Mouse (Mus musculus): ENCODE measurements around the gene Bend6. TPM values are rescaled to one million over a fixed set of nuclear protein-coding genes. Genes with fewer than 3 reads are reported as not detected.
A peak's percentile ranks its signal among the peaks of the same experiment; 100 is the strongest.

The Bend6 gene
- polyA plus RNA-seq, 1 experiment from 2014 or later, result 0.21 TPM

GRCm38 (mm10) chr1:33944977-33945750 lies 37.5 kb upstream of the Bend6 start:
- peak overlapping the region; percentile 40 for H3K4me2 ChIP-seq
- no peaks in the 10 kb centered on the region for H3K27me3 ChIP-seq (ENCODE audit: insufficient read depth, low read length)
- 46% methylated on average over 17 of the region's 17 CpGs for WGBS
- peak; percentile 72 for DNase-seq
- no peak overlapping the region for H3K27ac ChIP-seq (ENCODE audit: low read depth)
- no peak overlapping the region for H3K4me3 ChIP-seq (ENCODE audit: low read depth, low read length)
- H3K9me3 ChIP-seq (ENCODE audit: low read depth, low read length), result no peaks in the 10 kb centered on the region
- no peak for TF ChIP-seq CTCF (IDR thresholded peaks at IDR 0.05; ENCODE audit: low read depth)
- no peaks in the 10 kb centered on the region for H3K36me3 ChIP-seq (ENCODE audit: insufficient read depth)
- H3K4me1 ChIP-seq (ENCODE audit: insufficient read depth), result no peaks in the 10 kb centered on the region
- no peak overlapping the region for H3K9ac ChIP-seq
- ATAC-seq (ENCODE audit: insufficient read depth), result peak; percentile 83

- Histone ChIP-seq H3K36me3 (ENCODE audit: insufficient read depth) (no peaks in the 10 kb centered on the region), H3K4me3 (ENCODE audit: low read depth, low read length) (no peak overlapping the region), H3K27me3 (ENCODE audit: insufficient read depth, low read length) (no peaks in the 10 kb centered on the region), H3K9ac (no peak overlapping the region), H3K4me2 (no peak overlapping the region), H3K27ac (ENCODE audit: low read depth) (no peak overlapping the region), H3K4me1 (ENCODE audit: insufficient read depth) (no peaks in the 10 kb centered on the region), H3K9me3 (ENCODE audit: low read depth, low read length) (no peaks in the 10 kb centered on the region)
- DNase-seq (no peak), ATAC-seq (ENCODE audit: insufficient read depth) (no peak)
- 66% methylated on average over 2 of the region's 2 CpGs for WGBS
- TF ChIP-seq CTCF (IDR thresholded peaks at IDR 0.05; ENCODE audit: low read depth), result peak; percentile 20; the same call in 1 of the 2 replicates
These were observed 36.3 kb upstream of the Bend6 start for GRCm38 (mm10) chr1:33943943-33944342.

- Histone ChIP-seq H3K4me3 (ENCODE audit: low read depth, low read length) (no peak overlapping the region), H3K27ac (ENCODE audit: low read depth) (no peak overlapping the region), H3K36me3 (ENCODE audit: insufficient read depth) (no peaks in the 10 kb centered on the region), H3K27me3 (ENCODE audit: insufficient read depth, low read length) (no peaks in the 10 kb centered on the region), H3K9me3 (ENCODE audit: low read depth, low read length) (no peaks in the 10 kb centered on the region), H3K9ac (no peak overlapping the region), H3K4me2 (no peak overlapping the region), H3K4me1 (ENCODE audit: insufficient read depth) (no peaks in the 10 kb centered on the region)
- DNase-seq (no peak), ATAC-seq (ENCODE audit: insufficient read depth) (no peak)
- 87% methylated on average over 8 of the region's 8 CpGs for WGBS
- no peak for TF ChIP-seq CTCF (IDR thresholded peaks at IDR 0.05; ENCODE audit: low read depth)
These were observed 35.0 kb upstream of the Bend6 start for GRCm38 (mm10) chr1:33942638-33943037.

GRCm38 (mm10) chr1:33940364-33940928 lies 32.8 kb upstream of the Bend6 start:
- TF ChIP-seq CTCF (IDR thresholded peaks at IDR 0.05; ENCODE audit: low read depth), result no peak
- Histone ChIP-seq H3K9ac (no peak overlapping the region), H3K36me3 (ENCODE audit: insufficient read depth) (no peaks in the 10 kb centered on the region), H3K27me3 (ENCODE audit: insufficient read depth, low read length) (no peaks in the 10 kb centered on the region), H3K4me2 (no peak overlapping the region), H3K4me3 (ENCODE audit: low read depth, low read length) (no peak overlapping the region), H3K4me1 (ENCODE audit: insufficient read depth) (no peaks in the 10 kb centered on the region), H3K9me3 (ENCODE audit: low read depth, low read length) (no peaks in the 10 kb centered on the region), H3K27ac (ENCODE audit: low read depth) (no peak overlapping the region)
- DNase-seq, result no peak
- ATAC-seq (ENCODE audit: insufficient read depth), result no peak
- WGBS, result 74% methylated on average over 11 of the region's 11 CpGs

- Histone ChIP-seq H3K27ac (ENCODE audit: low read depth) (no peak overlapping the region), H3K4me2 (no peak overlapping the region), H3K36me3 (ENCODE audit: insufficient read depth) (no peaks in the 10 kb centered on the region), H3K27me3 (ENCODE audit: insufficient read depth, low read length) (no peaks in the 10 kb centered on the region), H3K4me1 (ENCODE audit: insufficient read depth) (no peaks in the 10 kb centered on the region), H3K4me3 (ENCODE audit: low read depth, low read length) (no peak overlapping the region), H3K9ac (no peak overlapping the region), H3K9me3 (ENCODE audit: low read depth, low read length) (no peaks in the 10 kb centered on the region)
- no peak for TF ChIP-seq CTCF (IDR thresholded peaks at IDR 0.05; ENCODE audit: low read depth)
- 74% methylated on average over 5 of the region's 5 CpGs for WGBS
- ATAC-seq (ENCODE audit: insufficient read depth) (no peak), DNase-seq (no peak)
These were observed 32.2 kb upstream of the Bend6 start for GRCm38 (mm10) chr1:33939828-33940227.

- no peaks in the 10 kb centered on the region for H3K36me3 ChIP-seq (ENCODE audit: insufficient read depth)
- WGBS, result 81% methylated on average over 3 of the region's 3 CpGs
- H3K9ac ChIP-seq, result no peak overlapping the region
- no peaks in the 10 kb centered on the region for H3K27me3 ChIP-seq (ENCODE audit: insufficient read depth, low read length)
- H3K9me3 ChIP-seq (ENCODE audit: low read depth, low read length), result no peaks in the 10 kb centered on the region
- H3K4me3 ChIP-seq (ENCODE audit: low read depth, low read length), result no peak overlapping the region
- DNase-seq (no peak), ATAC-seq (ENCODE audit: insufficient read depth) (no peak)
- TF ChIP-seq CTCF (IDR thresholded peaks at IDR 0.05; ENCODE audit: low read depth), result no peak
- no peak overlapping the region for H3K4me2 ChIP-seq
- H3K4me1 ChIP-seq (ENCODE audit: insufficient read depth), result no peaks in the 10 kb centered on the region
- H3K27ac ChIP-seq (ENCODE audit: low read depth), result no peak overlapping the region
These were observed 28.3 kb upstream of the Bend6 start for GRCm38 (mm10) chr1:33935946-33936345.

GRCm38 (mm10) chr1:33932845-33933499 lies 25.4 kb upstream of the Bend6 start:
- ATAC-seq (ENCODE audit: insufficient read depth) (no peak), DNase-seq (no peak)
- no peaks in the 10 kb centered on the region for H3K27me3 ChIP-seq (ENCODE audit: insufficient read depth, low read length)
- no peaks in the 10 kb centered on the region for H3K36me3 ChIP-seq (ENCODE audit: insufficient read depth)
- no peak overlapping the region for H3K4me2 ChIP-seq
- 76% methylated on average over 14 of the region's 14 CpGs for WGBS
- no peak for TF ChIP-seq CTCF (IDR thresholded peaks at IDR 0.05; ENCODE audit: low read depth)
- H3K4me3 ChIP-seq (ENCODE audit: low read depth, low read length), result no peak overlapping the region
- no peaks in the 10 kb centered on the region for H3K9me3 ChIP-seq (ENCODE audit: low read depth, low read length)
- no peaks in the 10 kb centered on the region for H3K4me1 ChIP-seq (ENCODE audit: insufficient read depth)
- no peak overlapping the region for H3K27ac ChIP-seq (ENCODE audit: low read depth)
- no peak overlapping the region for H3K9ac ChIP-seq
